ENCODE assay signal across 8 mouse cellular contexts in genomic region chr16:92519820-92520492, GRCm38 (mm10). TPM values are rescaled to one million over a fixed set of nuclear protein-coding genes. Genes with fewer than 3 reads are reported as not detected.
DNase-seq lines count a peak whose midpoint lies in the region; ATAC-seq and TF ChIP-seq lines count a peak whose summit lies in the region.

No protein-coding gene starts in this region.

- TF ChIP-seq CTCF in heart, postnatal 0 days (IDR thresholded peaks at IDR 0.05; ENCODE audit: low read depth) = peak; percentile 68
- no peak for TF ChIP-seq CTCF in thymus, adult 2 months (IDR thresholded peaks at IDR 0.05; ENCODE audit: borderline replicate concordance, control insufficient read depth, extremely low read depth, insufficient read depth, low read length, poor library complexity)
- peak; percentile 62; the same call in 1 of the 2 replicates for TF ChIP-seq CTCF in brain, embryonic 14.5 days (IDR thresholded peaks at IDR 0.05; ENCODE audit: borderline replicate concordance, extremely low read depth, insufficient read depth, insufficient read length)
- peak; percentile 86 for TF ChIP-seq CTCF in intestine, postnatal 0 days (IDR thresholded peaks at IDR 0.05; ENCODE audit: low read depth)

- no peaks in the 10 kb centered on the region; the same call in 1 of the 2 replicates for H3K4me1 ChIP-seq in heart, postnatal 0 days (ENCODE audit: control insufficient read depth, insufficient read depth)
- no peaks in the 10 kb centered on the region for H3K4me1 ChIP-seq in thymus, adult 2 months (replicated peaks; ENCODE audit: control insufficient read depth, insufficient read depth, low read length)
- no peaks in the 10 kb centered on the region for H3K4me1 ChIP-seq in intestine, postnatal 0 days (replicated peaks; ENCODE audit: control insufficient read depth, insufficient read depth, low read length)

- no peaks in the 10 kb centered on the region for H3K36me3 ChIP-seq in heart, postnatal 0 days (replicated peaks; ENCODE audit: control insufficient read depth, insufficient read depth, low read length)
- no peaks in the 10 kb centered on the region for H3K36me3 ChIP-seq in thymus, adult 2 months (ENCODE audit: control insufficient read depth, insufficient read depth, low read length)
- no peaks in the 10 kb centered on the region; the same call in 1 of the 2 replicates for H3K36me3 ChIP-seq in intestine, postnatal 0 days (ENCODE audit: control insufficient read depth, insufficient read depth)

- no peak overlapping the region for H3K27ac ChIP-seq in heart, postnatal 0 days (ENCODE audit: low read depth)
- H3K27ac ChIP-seq in thymus, adult 2 months (ENCODE audit: control insufficient read depth, insufficient read depth, low read length) = no peak overlapping the region
- H3K27ac ChIP-seq in intestine, postnatal 0 days (ENCODE audit: low read depth, low read length) = no peak overlapping the region

- DNase-seq in heart, postnatal 0 days (ENCODE audit: low spot score) = peak; percentile 64
- DNase-seq in heart, adult 9 months (ENCODE audit: low spot score in 2 of 2) = no peak
- DNase-seq in thymus, adult 2 months = peak; percentile 47
- no peak for DNase-seq in thymus, adult 18-20 months
- DNase-seq in brain, embryonic 14.5 days (ENCODE audit: low read depth) = peak; percentile 72
- peak; percentile 43 to 64 for DNase-seq in lung, postnatal 4 days
- DNase-seq in spleen, postnatal 36 days (ENCODE audit: low spot score in 2 of 2) = no peak

- H3K9me3 ChIP-seq in heart, postnatal 0 days (replicated peaks; ENCODE audit: control insufficient read depth, low read length) = no peaks in the 10 kb centered on the region
- no peaks in the 10 kb centered on the region for H3K9me3 ChIP-seq in intestine, postnatal 0 days (ENCODE audit: control insufficient read depth)

- TF ChIP-seq POLR2A in thymus, adult 2 months (IDR thresholded peaks at IDR 0.05; ENCODE audit: control insufficient read depth, extremely low read depth, insufficient read depth, low read length, poor library complexity) = no peak
- TF ChIP-seq POLR2A in brain, embryonic 14.5 days (IDR thresholded peaks at IDR 0.05; ENCODE audit: borderline replicate concordance, extremely low read depth, insufficient read depth, insufficient read length, poor library complexity, severe bottlenecking) = no peak

- no peak overlapping the region for H3K9ac ChIP-seq in heart, postnatal 0 days (replicated peaks; ENCODE audit: low read depth, low read length)
- H3K9ac ChIP-seq in intestine, postnatal 0 days (ENCODE audit: low read depth, low read length) = no peak overlapping the region

- H3K4me2 ChIP-seq in heart, postnatal 0 days (ENCODE audit: low read depth, low read length) = no peak overlapping the region
- peak overlapping the region; percentile 50; the same call in 1 of the 2 replicates for H3K4me2 ChIP-seq in intestine, postnatal 0 days (replicated peaks; ENCODE audit: low read depth)

- no peak for TF ChIP-seq EP300 in heart, postnatal 0 days (IDR thresholded peaks at IDR 0.05; ENCODE audit: low read depth)

- 44% methylated on average over 13 of the region's 13 CpGs for WGBS in heart, postnatal 0 days
- 33% methylated on average over 13 of the region's 13 CpGs for WGBS in thymus, adult 2 months
- WGBS in intestine, postnatal 0 days = 36% methylated on average over 13 of the region's 13 CpGs

- ATAC-seq in heart, postnatal 0 days (ENCODE audit: insufficient read depth, low read depth) = no peak
- peak; percentile 34; the same call in 1 of the 2 replicates for ATAC-seq in intestine, postnatal 0 days

- H3K27me3 ChIP-seq in heart, postnatal 0 days (ENCODE audit: control insufficient read depth, insufficient read depth, low read length) = peaks cover 5% of the 10 kb centered on the region; the same call in 1 of the 2 replicates
- H3K27me3 ChIP-seq in thymus, adult 2 months (ENCODE audit: control insufficient read depth, insufficient read depth, low read length) = no peaks in the 10 kb centered on the region
- H3K27me3 ChIP-seq in intestine, postnatal 0 days (replicated peaks; ENCODE audit: control insufficient read depth, insufficient read depth, low read length) = no peaks in the 10 kb centered on the region

- no peak overlapping the region for H3K4me3 ChIP-seq in heart, postnatal 0 days (ENCODE audit: low read depth, low read length)
- H3K4me3 ChIP-seq in thymus, adult 2 months (ENCODE audit: control insufficient read depth, insufficient read depth, low read length) = no peak overlapping the region
- no peak overlapping the region for H3K4me3 ChIP-seq in intestine, postnatal 0 days (ENCODE audit: low read depth, low read length)

RNA-seq across cellular contexts. Expression of gene Clic6, which starts 34.4 kb away (rescaled TPM):
- total RNA-seq in heart, postnatal 0 days (2014; rRNA removed; ENCODE audit: low replicate concordance) = 0.38 and 3.6 TPM in 2 replicates
- 1.1 and 1.7 TPM in 2 replicates for polyA plus RNA-seq in heart, postnatal 0 days (2015; fragmentation: Nextera tagmentation; extraction: Ambion mirVana)
- 0.09 and 0.22 TPM in 2 replicates for polyA plus RNA-seq in thymus, adult 2 months (2012; rRNA removed)
- 6.1 and 14.3 TPM in 2 replicates for polyA plus RNA-seq in brain, embryonic 14.5 days (2012; rRNA removed)
- polyA plus RNA-seq in intestine, postnatal 0 days (2015; fragmentation: Nextera tagmentation; extraction: Ambion mirVana) = 70.7 and 77.8 TPM in 2 replicates

RNA-seq across cellular contexts. Expression of gene Rcan1, which starts 49.3 kb away (rescaled TPM):
- 83.7 and 94.7 TPM in 2 replicates for total RNA-seq in heart, postnatal 0 days (2014; rRNA removed; ENCODE audit: low replicate concordance)
- 52.8 and 64.6 TPM in 2 replicates for polyA plus RNA-seq in heart, postnatal 0 days (2015; fragmentation: Nextera tagmentation; extraction: Ambion mirVana)
- 10.7 and 13.8 TPM in 2 replicates for polyA plus RNA-seq in thymus, adult 2 months (2012; rRNA removed)
- polyA plus RNA-seq in brain, embryonic 14.5 days (2012; rRNA removed) = 47.7 and 64.6 TPM in 2 replicates
- 52.0 and 86.5 TPM in 2 replicates for polyA plus RNA-seq in intestine, postnatal 0 days (2015; fragmentation: Nextera tagmentation; extraction: Ambion mirVana)

Comparison
In these comparisons a context has a peak if more than half of its experiments do, and no peak if none do; other contexts are left out.
1. DNase-seq: peak in heart, postnatal 0 days (single experiment), thymus, adult 2 months (single experiment), brain, embryonic 14.5 days (single experiment) and lung, postnatal 4 days (2 of 2); none in heart, adult 9 months (0 of 2), thymus, adult 18-20 months (0 of 2) and spleen, postnatal 36 days (0 of 2).